Mouse (Mus musculus) cerebellum, postnatal 25 days (tissue): ENCODE measurements around the gene Bloc1s6.
A peak's percentile ranks its signal among the peaks of the same experiment; 100 is the strongest.

Experiments
- DNase-seq, 2 experiments: peaks; one replicate each; pipeline ENCODE4 v3.0.0; 2021; ENCODE audit warnings: mixed read lengths in 2 of 2

Bloc1s6 gene

GRCm38 (mm10) chr2:122737894-122738830 lies at the start of gene Bloc1s6:
TSS of gene Bloc1s6 (plus strand) at chr2:122738503.
- peak; percentile 94 for DNase-seq

- DNase-seq: no peak
These were observed 40.8 kb upstream of the Bloc1s6 start for GRCm38 (mm10) chr2:122697526-122697925.

- DNase-seq: no peak
These were observed 37.3 kb upstream of the Bloc1s6 start for GRCm38 (mm10) chr2:122701012-122701411.

GRCm38 (mm10) chr2:122701871-122702180 lies 36.5 kb upstream of the Bloc1s6 start:
- DNase-seq: no peak

GRCm38 (mm10) chr2:122702181-122703036 lies 35.9 kb upstream of the Bloc1s6 start, which contains the start of gene Slc30a4:
TSS of gene Slc30a4 (minus strand) at chr2:122702663.
- DNase-seq: peak; percentile 84 to 91

- DNase-seq: no peak
These were observed 33.7 kb upstream of the Bloc1s6 start for GRCm38 (mm10) chr2:122704572-122704971.

GRCm38 (mm10) chr2:122708080-122708479 lies 30.2 kb upstream of the Bloc1s6 start:
- no peak for DNase-seq

- no peak for DNase-seq
These were observed 29.1 kb upstream of the Bloc1s6 start for GRCm38 (mm10) chr2:122709156-122709555.

GRCm38 (mm10) chr2:122711911-122712310 lies 26.4 kb upstream of the Bloc1s6 start:
- no peak for DNase-seq

- DNase-seq: no peak
These were observed 25.5 kb upstream of the Bloc1s6 start for GRCm38 (mm10) chr2:122712848-122713247.

- DNase-seq: no peak
These were observed 23.1 kb upstream of the Bloc1s6 start for GRCm38 (mm10) chr2:122715148-122715692.

GRCm38 (mm10) chr2:122716301-122716842 lies 21.9 kb upstream of the Bloc1s6 start:
- no peak for DNase-seq

GRCm38 (mm10) chr2:122719232-122719631 lies 19.1 kb upstream of the Bloc1s6 start:
- DNase-seq: no peak

GRCm38 (mm10) chr2:122720564-122720963 lies 17.7 kb upstream of the Bloc1s6 start:
- DNase-seq: no peak

GRCm38 (mm10) chr2:122725604-122726003 lies 12.7 kb upstream of the Bloc1s6 start:
- peak in 1 of 2 experiments; percentile 36 for DNase-seq

GRCm38 (mm10) chr2:122731456-122731855 lies 6.8 kb upstream of the Bloc1s6 start:
- no peak for DNase-seq

- DNase-seq: no peak
These were observed 720 bp downstream of the Bloc1s6 start for GRCm38 (mm10) chr2:122739023-122739422.

- DNase-seq: no peak
These were observed 8.2 kb downstream of the Bloc1s6 start for GRCm38 (mm10) chr2:122746461-122746860.

- DNase-seq: peak; percentile 73 to 82
These were observed 15.5 kb downstream of the Bloc1s6 start for GRCm38 (mm10) chr2:122753739-122754343.

- DNase-seq: peak; percentile 43 to 72
These were observed 21.5 kb downstream of the Bloc1s6 start for GRCm38 (mm10) chr2:122759791-122760190.

GRCm38 (mm10) chr2:122762991-122763390 lies 24.7 kb downstream of the Bloc1s6 start:
- no peak for DNase-seq

GRCm38 (mm10) chr2:122764526-122764925 lies 26.2 kb downstream of the Bloc1s6 start:
- no peak for DNase-seq
